Mouse (Mus musculus) midbrain, postnatal 0 days (tissue): ENCODE data around the gene Tmem176a. TPM values are rescaled to one million over a fixed set of nuclear protein-coding genes. Genes with fewer than 3 reads are reported as not detected.
A peak's percentile ranks its signal among the peaks of the same experiment; 100 is the strongest.

ENCODE experiments used
- ATAC-seq: fragments of 200-750 bp; cut with Nextera tagmentation; 2 replicates; pipeline ENCODE4 v1.8.0; 2017; ENCODE audit warnings: moderate number of reproducible peaks, mild to moderate bottlenecking, moderate TSS enrichment, moderate library complexity; ENCODE audit not compliant: low FRiP score
- DNase-seq: peaks from one replicate; pipeline ENCODE4 v3.0.0-alpha.2; 2015; ENCODE audit warnings: low spot score
- H3K27ac ChIP-seq: fragments of 300-500 bp; sonication (generic); 2 replicates; pipeline ENCODE4 v1.5.1; 2014; ENCODE audit warnings: low read depth, mild to moderate bottlenecking, low read length, mixed read lengths
- H3K27me3 ChIP-seq: fragments of 300-500 bp; sonication (generic); 2 replicates; pipeline ENCODE4 v1.6.1; 2014; ENCODE audit warnings: low read length, control low read depth, mixed read lengths; ENCODE audit not compliant: insufficient read depth
- H3K36me3 ChIP-seq: fragments of 300-500 bp; sonication (generic); 2 replicates; pipeline ENCODE4 v1.6.1; 2014; ENCODE audit warnings: low read length, control low read depth, mixed read lengths; ENCODE audit not compliant: insufficient read depth
- H3K4me1 ChIP-seq: fragments of 300-500 bp; sonication (generic); 2 replicates; pipeline ENCODE4 v1.6.1; 2014; ENCODE audit warnings: mild to moderate bottlenecking, control low read depth, antibody characterized with exemption, low read length, mixed read lengths; ENCODE audit not compliant: insufficient read depth
- H3K4me2 ChIP-seq: fragments of 300-500 bp; sonication (generic); 2 replicates; pipeline ENCODE4 v1.6.1; 2014; ENCODE audit warnings: low read depth, mild to moderate bottlenecking, low read length, mixed read lengths; ENCODE audit not compliant: poor library complexity, severe bottlenecking
- H3K4me3 ChIP-seq: fragments of 300-500 bp; sonication (generic); 2 replicates; pipeline ENCODE4 v1.5.1; 2014; ENCODE audit warnings: low read depth, mild to moderate bottlenecking, low read length, moderate library complexity
- H3K9ac ChIP-seq: fragments of 300-500 bp; sonication (generic); replicated peaks from 2 replicates; pipeline ENCODE4 v1.6.1; 2014; ENCODE audit warnings: mild to moderate bottlenecking, low read length, moderate library complexity, mixed read lengths; ENCODE audit not compliant: poor library complexity, severe bottlenecking
- H3K9me3 ChIP-seq: fragments of 300-500 bp; sonication (generic); 2 replicates; pipeline ENCODE4 v1.6.1; 2016; ENCODE audit warnings: low read length, control low read depth
- CTCF ChIP-seq: IDR thresholded peaks from 2 replicates; pipeline ENCODE4 v1.5.1; 2016; ENCODE audit warnings: antibody characterized with exemption, mild to moderate bottlenecking
- WGBS: fragments of 180-500 bp; shearing (Covaris S2); extraction: QIAGEN DNeasy Blood & Tissue Kit; methylation state at CpG from one replicate; pipeline ENCODE4 v1.1.7; 2014; 5-methylcytosine and 5-hydroxymethylcytosine counted together
- polyA plus RNA-seq: library from polyadenylated mRNA; unstranded; fragments of >200 nt; fragmentation: Nextera tagmentation; extraction: Ambion mirVana; gene quantifications from 2 replicates; pipeline ENCODE4 v1.2.1, GENCODE M21; 2015
- total RNA-seq: library from RNA; depleted of rRNA; stranded (reverse); fragments of >200 nt; gene quantifications from 2 replicates; pipeline ENCODE4 v1.2.3, GENCODE M21; 2014; rRNA removed

Tmem176a gene
- total RNA-seq (15.1 and 24.3 TPM in 2 replicates), polyA plus RNA-seq (27.0 and 31.6 TPM in 2 replicates)

- Histone ChIP-seq H3K27me3 (no peaks in the 10 kb centered on the region), H3K27ac (peak within 1 kb of the TSS; percentile 65), H3K4me1 (no peaks in the 10 kb centered on the region), H3K4me2 (peak within 1 kb of the TSS; percentile 52), H3K9ac (peak within 1 kb of the TSS; percentile 44; the same call in 1 of the 2 replicates), H3K9me3 (no peaks in the 10 kb centered on the region), H3K36me3 (0 out of 2 replicates have a peak, but pooled peaks cover 5% of the 10 kb centered on the region), H3K4me3 (peak within 1 kb of the TSS; percentile 32)
- no peak for TF ChIP-seq CTCF
- peak; percentile 70 for DNase-seq
- WGBS = 20% methylated on average over 7 of the region's 7 CpGs
- ATAC-seq = peak; percentile 33; the same call in 1 of the 2 replicates
These were observed at the start of gene Tmem176a for GRCm38 (mm10) chr6:48840371-48840969. TSS of gene Tmem176a (plus strand) at chr6:48840919.

GRCm38 (mm10) chr6:48801897-48802296 lies 38.8 kb upstream of the Tmem176a start:
- DNase-seq (no peak), ATAC-seq (no peak)
- H3K4me2 ChIP-seq = no peak overlapping the region
- H3K9ac ChIP-seq = no peak overlapping the region
- H3K9me3 ChIP-seq = no peaks in the 10 kb centered on the region
- no peaks in the 10 kb centered on the region for H3K4me1 ChIP-seq
- H3K27me3 ChIP-seq = no peaks in the 10 kb centered on the region
- no peak for TF ChIP-seq CTCF
- H3K27ac ChIP-seq = no peak overlapping the region
- no peak overlapping the region for H3K4me3 ChIP-seq
- 80% methylated on average over 1 of the region's 1 CpGs for WGBS
- no peaks in the 10 kb centered on the region for H3K36me3 ChIP-seq

DNA sequence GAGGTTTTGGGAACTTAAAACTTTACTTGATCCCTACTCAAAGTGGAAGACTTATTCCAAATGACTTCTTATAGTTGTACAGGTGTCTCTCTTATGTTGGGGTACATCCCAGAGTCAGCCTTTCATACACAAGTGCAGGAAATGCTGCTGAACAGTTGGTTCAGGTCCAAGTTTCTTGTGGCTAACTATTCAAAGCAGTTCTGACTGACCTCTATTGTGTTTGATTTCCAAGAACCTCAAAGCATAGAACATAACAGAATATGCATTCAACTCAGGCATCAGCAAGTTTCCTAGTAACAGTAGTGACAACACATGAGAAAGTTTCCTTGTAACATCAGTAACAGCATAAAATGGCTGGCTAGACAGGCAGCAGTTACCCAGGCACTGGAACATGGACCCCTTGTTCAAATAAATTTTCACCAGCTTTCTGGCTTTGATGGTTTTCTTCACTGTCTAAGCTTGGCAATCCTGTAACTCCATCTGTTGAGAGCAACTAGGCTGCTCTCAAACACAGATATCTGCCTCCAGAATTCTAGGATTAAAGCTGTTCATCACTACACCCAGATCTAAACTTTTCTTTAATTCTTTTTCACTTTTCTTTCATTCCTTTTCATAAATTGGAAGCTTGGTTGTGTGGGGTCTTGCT lies 37.2 kb upstream of the Tmem176a start:
- no peak for TF ChIP-seq CTCF
- no peaks in the 10 kb centered on the region for H3K9me3 ChIP-seq
- no peak overlapping the region for H3K9ac ChIP-seq
- no peak for ATAC-seq
- H3K4me2 ChIP-seq = no peak overlapping the region
- no peaks in the 10 kb centered on the region for H3K27me3 ChIP-seq
- DNase-seq = peak; percentile 34
- H3K4me3 ChIP-seq = no peak overlapping the region
- no peaks in the 10 kb centered on the region for H3K36me3 ChIP-seq
- no peak overlapping the region for H3K27ac ChIP-seq
- H3K4me1 ChIP-seq = no peaks in the 10 kb centered on the region

DNA sequence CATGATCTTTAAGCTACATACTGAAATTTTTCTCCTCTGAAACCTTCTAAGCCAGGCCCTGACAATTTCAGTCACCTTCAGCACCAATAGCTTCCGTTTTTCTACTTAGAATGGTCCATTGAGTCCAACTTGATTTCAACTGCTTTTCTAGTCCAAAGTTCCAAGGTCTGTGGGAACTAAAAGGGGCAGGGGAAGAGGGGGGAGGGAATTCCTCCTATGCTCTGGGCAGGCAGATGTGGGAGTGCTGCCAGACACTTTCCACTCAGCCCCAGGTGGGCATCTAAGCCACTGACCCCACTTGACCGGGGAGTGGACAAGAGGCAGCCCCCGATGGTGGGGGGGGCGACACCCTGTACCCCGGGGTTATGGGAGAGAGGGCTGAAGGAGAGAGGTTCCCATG lies 36.4 kb upstream of the Tmem176a start:
- Histone ChIP-seq H3K4me1 (no peaks in the 10 kb centered on the region), H3K4me2 (no peak overlapping the region), H3K27me3 (no peaks in the 10 kb centered on the region), H3K4me3 (no peak overlapping the region), H3K27ac (no peak overlapping the region), H3K36me3 (no peaks in the 10 kb centered on the region), H3K9me3 (no peaks in the 10 kb centered on the region), H3K9ac (no peak overlapping the region)
- DNase-seq = no peak
- ATAC-seq = no peak
- no peak for TF ChIP-seq CTCF
- 86% methylated on average over 5 of the region's 5 CpGs for WGBS

GRCm38 (mm10) chr6:48806746-48807145 lies 34.0 kb upstream of the Tmem176a start:
- 92% methylated on average over 3 of the region's 3 CpGs for WGBS

DNA sequence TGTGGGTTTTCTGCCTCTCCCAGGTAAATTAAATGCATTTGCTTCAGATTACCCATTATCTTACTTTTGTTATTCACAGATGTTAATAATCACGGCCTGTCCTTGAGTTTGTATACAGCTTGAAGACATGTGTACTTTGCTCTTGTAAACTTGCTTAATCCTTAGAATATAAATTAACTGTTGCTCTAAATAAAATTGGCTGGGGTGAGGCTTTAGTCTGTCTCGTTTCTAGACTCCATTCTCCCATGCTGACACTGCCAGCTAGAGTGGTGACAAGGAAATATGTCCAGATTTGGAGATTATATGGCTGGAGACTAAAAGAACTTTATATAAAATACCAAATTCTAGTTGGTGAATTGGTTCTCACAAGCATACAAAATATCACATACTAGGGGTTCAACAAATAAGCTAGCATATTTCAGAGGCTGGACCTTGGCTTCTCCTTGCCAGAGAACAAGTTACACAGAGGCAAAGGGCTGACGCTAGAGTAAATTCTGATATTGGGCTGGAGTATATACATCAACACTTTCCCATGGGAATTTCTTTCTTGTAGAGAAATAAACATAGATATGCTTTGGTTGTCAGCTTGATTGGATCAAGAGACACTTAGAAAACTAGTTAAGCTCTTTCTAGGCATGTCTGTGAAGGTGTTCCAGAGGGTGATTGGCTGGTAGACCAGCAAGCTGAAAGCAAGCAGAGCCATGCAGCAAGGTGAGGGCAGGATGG lies 31.1 kb upstream of the Tmem176a start:
- Histone ChIP-seq H3K9me3 (no peaks in the 10 kb centered on the region), H3K4me2 (no peak overlapping the region), H3K27ac (no peak overlapping the region), H3K9ac (no peak overlapping the region), H3K36me3 (no peaks in the 10 kb centered on the region), H3K4me1 (no peaks in the 10 kb centered on the region), H3K27me3 (no peaks in the 10 kb centered on the region), H3K4me3 (no peak overlapping the region)
- WGBS = 75% methylated on average over 3 of the region's 3 CpGs
- ATAC-seq (no peak), DNase-seq (no peak)
- no peak for TF ChIP-seq CTCF

More at GRCm38 (mm10) chr6:48806746-48807145, 34.0 kb upstream of the Tmem176a start:
- no peaks in the 10 kb centered on the region for H3K9me3 ChIP-seq
- H3K4me1 ChIP-seq = no peaks in the 10 kb centered on the region
- H3K4me2 ChIP-seq = no peak overlapping the region
- ATAC-seq (no peak), DNase-seq (no peak)
- no peak overlapping the region for H3K9ac ChIP-seq
- no peak for TF ChIP-seq CTCF
- H3K36me3 ChIP-seq = no peaks in the 10 kb centered on the region
- no peak overlapping the region for H3K27ac ChIP-seq
- no peak overlapping the region for H3K4me3 ChIP-seq
- no peaks in the 10 kb centered on the region for H3K27me3 ChIP-seq
